Mouse (Mus musculus): ENCODE results near the gene Hells.

DNA sequence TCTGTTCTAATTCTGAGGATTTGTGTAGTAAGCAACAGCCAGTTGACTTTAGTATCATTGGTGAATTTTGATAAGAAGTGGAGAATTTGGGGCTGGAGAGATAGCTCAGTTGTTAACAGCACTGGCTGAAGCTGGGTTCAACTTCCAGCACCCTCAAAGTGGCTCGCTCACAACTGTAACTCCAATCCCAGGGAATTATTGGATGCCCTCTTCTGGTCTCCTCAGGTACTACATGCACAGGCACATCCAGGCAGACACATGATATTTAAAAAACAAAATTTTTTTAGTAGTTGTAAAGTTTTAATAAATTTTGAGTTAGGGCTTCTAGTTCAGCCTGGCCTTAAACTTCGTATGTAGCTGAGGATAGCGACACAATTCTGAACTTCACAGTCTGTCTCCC lies 15.0 kb upstream of the Hells start:
- TF ChIP-seq GATA1 (IDR thresholded peaks at IDR 0.05; ENCODE audit: low read length) (no peak), TAL1 (IDR thresholded peaks at IDR 0.05; ENCODE audit: low read length) (no peak)
